Mouse (Mus musculus): ENCODE measurements around the gene Numbl. TPM values are rescaled to one million over a fixed set of nuclear protein-coding genes. Genes with fewer than 3 reads are reported as not detected.

Numbl gene
- polyA plus RNA-seq, 1 experiment: 51.7 TPM

- Histone ChIP-seq H3K4me3 (ENCODE audit: insufficient read depth, low read length) (no peak overlapping the region), H3K27ac (ENCODE audit: insufficient read depth, low read length) (no peak overlapping the region), H3K4me1 (ENCODE audit: control insufficient read depth, insufficient read depth, low read length) (no peaks in the 10 kb centered on the region)
- no peak for TF ChIP-seq CTCF (IDR thresholded peaks at IDR 0.05; ENCODE audit: borderline replicate concordance, insufficient read depth, low read length)
- no peak for TF ChIP-seq POLR2A (IDR thresholded peaks at IDR 0.05; ENCODE audit: low read depth, low read length)
Observed at GRCm38 (mm10) chr7:27310996-27311535, 52.8 kb downstream of the Numbl start.

GRCm38 (mm10) chr7:27311651-27312284 is 53.5 kb downstream of the Numbl start:
- Histone ChIP-seq H3K4me1 (ENCODE audit: control insufficient read depth, insufficient read depth, low read length) (no peaks in the 10 kb centered on the region), H3K4me3 (ENCODE audit: insufficient read depth, low read length) (no peak overlapping the region), H3K27ac (ENCODE audit: insufficient read depth, low read length) (no peak overlapping the region)
- TF ChIP-seq CTCF (IDR thresholded peaks at IDR 0.05; ENCODE audit: borderline replicate concordance, insufficient read depth, low read length): no peak
- no peak for TF ChIP-seq POLR2A (IDR thresholded peaks at IDR 0.05; ENCODE audit: low read depth, low read length)

GRCm38 (mm10) chr7:27314393-27314792 is 56.2 kb downstream of the Numbl start:
- TF ChIP-seq CTCF (IDR thresholded peaks at IDR 0.05; ENCODE audit: borderline replicate concordance, insufficient read depth, low read length) (no peak), POLR2A (IDR thresholded peaks at IDR 0.05; ENCODE audit: low read depth, low read length) (no peak)
- Histone ChIP-seq H3K27ac (ENCODE audit: insufficient read depth, low read length) (no peak overlapping the region), H3K4me1 (ENCODE audit: control insufficient read depth, insufficient read depth, low read length) (no peaks in the 10 kb centered on the region), H3K4me3 (ENCODE audit: insufficient read depth, low read length) (no peak overlapping the region)

- TF ChIP-seq CTCF (IDR thresholded peaks at IDR 0.05; ENCODE audit: borderline replicate concordance, insufficient read depth, low read length) (no peak), POLR2A (IDR thresholded peaks at IDR 0.05; ENCODE audit: low read depth, low read length) (no peak)
- Histone ChIP-seq H3K4me1 (ENCODE audit: control insufficient read depth, insufficient read depth, low read length) (no peaks in the 10 kb centered on the region), H3K27ac (ENCODE audit: insufficient read depth, low read length) (no peak overlapping the region), H3K4me3 (ENCODE audit: insufficient read depth, low read length) (no peak overlapping the region)
Observed at GRCm38 (mm10) chr7:27315958-27316357, 57.7 kb downstream of the Numbl start.

- Histone ChIP-seq H3K27ac (ENCODE audit: insufficient read depth, low read length) (no peak overlapping the region), H3K4me1 (ENCODE audit: control insufficient read depth, insufficient read depth, low read length) (no peaks in the 10 kb centered on the region), H3K4me3 (ENCODE audit: insufficient read depth, low read length) (no peak overlapping the region)
- TF ChIP-seq CTCF (IDR thresholded peaks at IDR 0.05; ENCODE audit: borderline replicate concordance, insufficient read depth, low read length): no peak
- TF ChIP-seq POLR2A (IDR thresholded peaks at IDR 0.05; ENCODE audit: low read depth, low read length): no peak
Observed at GRCm38 (mm10) chr7:27319411-27319810, 61.2 kb downstream of the Numbl start.

- Histone ChIP-seq H3K4me3 (ENCODE audit: insufficient read depth, low read length) (no peak overlapping the region), H3K27ac (ENCODE audit: insufficient read depth, low read length) (no peak overlapping the region), H3K4me1 (ENCODE audit: control insufficient read depth, insufficient read depth, low read length) (no peaks in the 10 kb centered on the region)
- no peak for TF ChIP-seq POLR2A (IDR thresholded peaks at IDR 0.05; ENCODE audit: low read depth, low read length)
Observed at GRCm38 (mm10) chr7:27322291-27322690, 64.1 kb downstream of the Numbl start.

- Histone ChIP-seq H3K4me3 (ENCODE audit: insufficient read depth, low read length) (no peak overlapping the region), H3K27ac (ENCODE audit: insufficient read depth, low read length) (no peak overlapping the region), H3K4me1 (ENCODE audit: control insufficient read depth, insufficient read depth, low read length) (no peaks in the 10 kb centered on the region)
- TF ChIP-seq POLR2A (IDR thresholded peaks at IDR 0.05; ENCODE audit: low read depth, low read length) (no peak), CTCF (IDR thresholded peaks at IDR 0.05; ENCODE audit: borderline replicate concordance, insufficient read depth, low read length) (no peak)
Observed at GRCm38 (mm10) chr7:27323001-27323400, 64.8 kb downstream of the Numbl start.

GRCm38 (mm10) chr7:27324161-27324560 is 65.9 kb downstream of the Numbl start:
- Histone ChIP-seq H3K27ac (ENCODE audit: insufficient read depth, low read length) (no peak overlapping the region), H3K4me3 (ENCODE audit: insufficient read depth, low read length) (no peak overlapping the region), H3K4me1 (ENCODE audit: control insufficient read depth, insufficient read depth, low read length) (no peaks in the 10 kb centered on the region)
- TF ChIP-seq CTCF (IDR thresholded peaks at IDR 0.05; ENCODE audit: borderline replicate concordance, insufficient read depth, low read length): no peak
- no peak for TF ChIP-seq POLR2A (IDR thresholded peaks at IDR 0.05; ENCODE audit: low read depth, low read length)

- Histone ChIP-seq H3K27ac (ENCODE audit: insufficient read depth, low read length) (no peak overlapping the region), H3K4me3 (ENCODE audit: insufficient read depth, low read length) (no peak overlapping the region), H3K4me1 (ENCODE audit: control insufficient read depth, insufficient read depth, low read length) (no peaks in the 10 kb centered on the region)
- TF ChIP-seq CTCF (IDR thresholded peaks at IDR 0.05; ENCODE audit: borderline replicate concordance, insufficient read depth, low read length) (no peak), POLR2A (IDR thresholded peaks at IDR 0.05; ENCODE audit: low read depth, low read length) (no peak)
Observed at GRCm38 (mm10) chr7:27324928-27325327, 66.7 kb downstream of the Numbl start.

- Histone ChIP-seq H3K27ac (ENCODE audit: insufficient read depth, low read length) (no peak overlapping the region), H3K4me3 (ENCODE audit: insufficient read depth, low read length) (no peak overlapping the region), H3K4me1 (ENCODE audit: control insufficient read depth, insufficient read depth, low read length) (no peaks in the 10 kb centered on the region)
- no peak for TF ChIP-seq CTCF (IDR thresholded peaks at IDR 0.05; ENCODE audit: borderline replicate concordance, insufficient read depth, low read length)
- TF ChIP-seq POLR2A (IDR thresholded peaks at IDR 0.05; ENCODE audit: low read depth, low read length): no peak
Observed at GRCm38 (mm10) chr7:27325697-27326096, 67.5 kb downstream of the Numbl start.

Data from embryonic fibroblast, embryonic 13.5 days (primary cell).